Mouse (Mus musculus): Measurements from ENCODE around the gene Nfrkb. TPM values are rescaled to one million over a fixed set of nuclear protein-coding genes. Genes with fewer than 3 reads are reported as not detected.

Nfrkb gene
- 10 to 100 TPM; 16.8 to 41.2 (median 24.9) TPM for total RNA-seq (2022)

DNA sequence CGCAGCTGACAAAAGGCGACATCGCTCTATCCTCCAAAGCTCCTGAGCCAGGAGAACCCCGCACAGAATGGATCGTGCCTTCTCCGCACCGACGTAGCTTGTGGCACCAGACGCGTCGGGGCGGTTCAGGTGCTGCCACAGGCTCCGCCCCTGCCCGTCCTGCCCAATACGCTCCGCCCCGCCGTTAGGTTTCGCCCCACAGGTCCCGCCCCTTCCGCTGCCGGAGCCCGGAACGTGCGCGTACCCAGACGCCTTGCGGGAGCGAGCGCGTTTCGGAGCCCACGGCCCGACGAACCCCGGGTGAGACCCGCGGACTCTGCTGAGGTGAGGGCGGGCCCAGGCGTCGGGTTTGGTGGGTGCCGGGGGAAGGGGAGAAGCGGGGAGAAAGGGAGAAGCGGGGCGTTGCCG is at the start of gene Nfrkb:
Gene Nfrkb, plus strand, starts transcription at position 246 of the 408 bp plus-strand sequence.
- DNase-seq, result peak; percentile 92

DNA sequence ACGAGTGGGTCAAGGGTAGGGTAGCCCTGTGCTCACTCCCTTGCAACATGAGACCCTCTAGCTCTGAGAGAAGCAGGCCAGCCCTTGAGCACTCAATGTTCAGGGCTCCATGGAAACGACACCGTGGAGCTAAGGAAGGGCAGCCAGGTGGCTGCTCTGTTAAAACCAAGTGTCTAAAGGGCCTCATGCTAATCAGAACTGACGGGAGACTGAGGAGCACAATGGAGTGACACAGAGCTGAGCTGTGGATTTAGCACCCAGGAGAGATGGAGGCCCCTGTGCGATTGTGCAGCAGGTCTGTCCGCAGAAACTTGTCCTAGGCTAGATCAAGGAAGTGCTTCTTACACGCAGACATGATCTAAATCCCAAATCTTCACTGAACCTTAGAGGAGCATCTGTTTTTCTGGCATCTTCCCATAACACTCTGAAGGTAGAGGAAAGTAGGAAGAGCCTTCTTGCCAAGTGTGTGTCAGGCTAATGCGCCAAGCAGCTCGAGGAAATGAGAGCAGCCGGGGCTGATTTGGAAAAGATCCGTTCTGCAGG is 41.6 kb upstream of the Nfrkb start:
- no peak for DNase-seq

DNA sequence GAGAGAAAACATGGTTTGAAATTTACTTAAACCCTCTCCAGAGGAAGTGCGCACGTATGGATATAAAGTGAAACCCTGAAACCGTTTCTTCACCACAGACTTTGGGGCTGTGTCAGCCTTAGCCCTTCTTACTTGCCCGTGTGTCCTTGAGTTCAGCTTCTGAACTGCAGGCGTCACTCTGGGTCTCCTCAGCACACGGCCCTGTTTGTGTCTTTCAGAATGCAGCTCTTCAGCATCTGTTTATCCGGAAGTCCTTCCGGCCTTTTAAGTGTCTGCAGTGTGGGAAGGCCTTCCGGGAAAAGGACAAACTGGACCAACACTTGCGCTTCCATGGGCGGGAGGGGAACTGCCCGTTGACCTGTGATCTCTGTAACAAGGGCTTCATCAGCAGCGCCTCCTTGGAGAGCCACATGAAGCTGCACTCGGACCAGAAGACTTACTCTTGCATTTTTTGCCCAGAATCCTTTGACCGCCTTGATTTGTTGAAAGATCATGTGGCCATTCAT is 39.4 kb upstream of the Nfrkb start:
- DNase-seq, result no peak

DNA sequence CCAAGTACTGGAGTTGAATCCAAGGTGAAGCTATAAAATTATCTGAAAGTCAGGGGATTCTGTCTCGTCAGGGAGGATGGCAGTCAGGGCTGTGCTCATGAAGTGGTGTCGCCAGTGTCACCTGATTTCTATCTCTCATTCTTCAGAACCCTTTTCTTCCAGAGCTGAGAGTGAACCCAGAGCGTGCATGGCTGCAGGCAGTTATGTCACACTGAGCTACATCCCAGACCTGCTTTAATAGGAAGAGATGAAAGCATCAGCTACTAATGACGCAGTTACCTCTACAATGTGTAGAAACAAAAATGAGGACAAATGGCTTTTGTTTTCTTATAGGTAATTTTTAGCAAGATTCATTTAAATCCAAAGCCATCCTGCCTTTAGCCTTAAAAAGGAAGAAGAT is 37.5 kb upstream of the Nfrkb start:
- no peak for DNase-seq

GRCm38 (mm10) chr9:31348915-31349314 is 37.1 kb upstream of the Nfrkb start:
- peak; percentile 61 for DNase-seq

DNA sequence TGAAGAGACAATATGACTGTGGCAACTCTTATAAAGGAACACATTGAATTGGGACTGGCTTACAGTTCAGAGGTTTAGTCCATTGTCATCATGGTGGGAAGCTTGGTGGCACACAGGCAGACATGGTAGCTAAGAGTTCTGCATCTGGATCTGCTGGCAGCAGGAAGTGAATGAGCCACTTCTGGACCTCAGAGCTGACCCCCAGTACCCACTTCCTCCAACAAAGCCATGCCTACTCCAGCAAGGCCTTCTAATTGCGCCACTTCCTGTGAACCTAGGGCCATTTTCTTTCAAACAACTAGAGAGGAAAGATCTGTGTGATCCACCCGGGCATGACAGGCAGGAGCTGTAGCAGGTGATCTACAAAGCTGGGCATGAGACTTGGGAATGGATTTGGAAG is 33.3 kb upstream of the Nfrkb start:
- DNase-seq, result no peak

GRCm38 (mm10) chr9:31353518-31353917 is 32.5 kb upstream of the Nfrkb start:
- DNase-seq, result no peak

DNA sequence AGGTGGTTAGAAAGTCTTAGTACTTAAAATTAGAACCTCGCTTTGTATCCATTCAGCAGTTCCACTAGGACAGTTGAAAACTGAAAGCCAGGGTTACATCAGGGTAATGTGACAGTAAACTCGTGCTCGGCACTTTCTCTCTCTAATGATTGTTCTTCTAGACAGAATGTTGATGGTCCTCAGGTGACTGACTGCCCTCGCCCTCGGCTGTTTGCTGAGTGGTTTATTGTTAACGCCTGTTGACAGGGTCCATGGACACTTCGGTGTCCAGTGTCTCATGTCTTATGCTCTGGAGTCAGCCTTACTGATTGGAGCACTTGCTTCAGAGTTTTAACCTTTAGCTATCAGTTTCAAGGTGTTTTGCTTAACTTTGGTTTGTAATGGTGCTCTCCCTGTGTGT is 31.9 kb upstream of the Nfrkb start:
- DNase-seq, result no peak

GRCm38 (mm10) chr9:31363698-31364609 is 22.0 kb upstream of the Nfrkb start:
- no peak for DNase-seq

DNA sequence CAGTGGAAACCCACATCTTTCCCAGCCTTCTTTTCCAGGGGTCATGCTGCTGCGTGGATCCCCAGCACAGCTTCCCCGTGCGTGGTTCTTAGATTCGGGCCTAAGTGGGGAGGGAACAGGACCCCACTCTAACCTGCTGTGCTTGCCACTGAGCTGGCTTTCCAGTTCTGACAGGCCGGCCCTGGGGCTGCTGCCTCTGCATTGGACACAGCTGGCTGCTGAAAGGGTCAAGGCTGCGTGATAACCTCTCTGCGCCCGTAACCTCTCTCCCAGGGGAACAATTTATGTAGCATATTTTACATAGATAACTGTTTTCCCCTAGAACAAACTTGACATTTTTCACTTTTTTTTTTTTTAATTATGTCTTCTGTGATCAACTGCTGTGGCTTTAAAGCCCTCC is 20.9 kb upstream of the Nfrkb start:
- DNase-seq, result peak; percentile 23

GRCm38 (mm10) chr9:31371740-31372139 is 14.3 kb upstream of the Nfrkb start:
- DNase-seq, result no peak

- DNase-seq, result no peak
Observed at GRCm38 (mm10) chr9:31376661-31377060, 9.3 kb upstream of the Nfrkb start.

- no peak for DNase-seq
Observed at GRCm38 (mm10) chr9:31384786-31385499, 1.0 kb upstream of the Nfrkb start.

DNA sequence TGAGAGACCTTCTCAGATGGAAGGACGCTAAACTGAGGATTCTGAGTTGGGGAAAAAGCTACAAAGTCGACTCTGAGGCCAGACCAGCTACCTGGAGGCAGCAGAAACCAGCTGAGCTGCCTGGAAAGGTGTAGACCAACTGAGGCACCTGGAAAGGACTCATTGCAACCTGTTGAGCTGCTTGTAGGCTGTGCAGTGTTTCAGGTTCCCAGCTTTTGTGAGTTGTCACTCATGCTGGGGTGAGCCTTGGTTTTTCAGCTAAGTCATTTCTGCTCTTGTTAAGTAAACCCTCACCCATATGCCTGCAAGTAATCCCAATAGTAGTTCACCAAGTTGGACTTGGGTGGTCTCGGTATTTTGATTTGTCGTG is 507 bp upstream of the Nfrkb start:
- no peak for DNase-seq

- DNase-seq, result no peak
Observed at GRCm38 (mm10) chr9:31386368-31387180, 582 bp downstream of the Nfrkb start.

DNA sequence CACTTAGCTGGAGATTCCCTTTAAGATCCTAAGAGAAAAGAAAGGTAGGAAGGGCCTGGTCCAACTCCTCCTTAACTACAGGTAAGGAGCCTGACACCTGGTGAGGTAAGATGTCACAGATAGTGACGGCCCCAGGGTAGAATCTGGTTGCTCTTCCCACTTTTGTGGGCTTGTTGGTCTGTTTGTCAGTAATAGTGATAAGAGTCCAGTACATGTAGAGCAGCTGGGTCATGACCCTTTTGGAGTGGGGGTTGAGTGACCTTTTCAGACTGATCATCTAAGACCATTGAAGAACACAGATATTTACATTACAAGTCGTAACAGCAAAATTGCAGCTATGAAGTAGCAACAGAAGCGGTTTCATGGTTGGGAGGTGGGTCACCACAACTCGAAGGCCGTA is 1.2 kb downstream of the Nfrkb start:
- no peak for DNase-seq

GRCm38 (mm10) chr9:31400441-31400840 is 14.4 kb downstream of the Nfrkb start:
- DNase-seq, result no peak

DNA sequence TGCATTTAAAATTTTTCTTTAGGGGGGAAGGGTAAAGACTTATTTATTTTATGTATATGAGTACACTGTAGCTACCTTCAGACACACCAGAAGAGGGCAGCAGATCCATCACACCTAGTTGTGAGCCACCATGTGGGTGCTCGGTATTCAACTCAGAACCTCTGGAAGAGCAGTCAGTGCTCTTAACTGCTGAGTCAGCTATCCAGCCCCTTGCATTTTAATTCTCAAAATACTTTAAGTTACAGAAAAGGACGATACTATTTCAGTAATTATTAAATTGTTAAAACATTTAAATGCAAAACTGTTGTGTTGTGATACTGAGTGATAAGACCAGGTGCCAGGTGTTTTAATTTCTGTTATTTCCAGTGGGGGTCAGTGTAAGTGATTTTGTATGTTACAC is 18.3 kb downstream of the Nfrkb start:
- no peak for DNase-seq

DNA sequence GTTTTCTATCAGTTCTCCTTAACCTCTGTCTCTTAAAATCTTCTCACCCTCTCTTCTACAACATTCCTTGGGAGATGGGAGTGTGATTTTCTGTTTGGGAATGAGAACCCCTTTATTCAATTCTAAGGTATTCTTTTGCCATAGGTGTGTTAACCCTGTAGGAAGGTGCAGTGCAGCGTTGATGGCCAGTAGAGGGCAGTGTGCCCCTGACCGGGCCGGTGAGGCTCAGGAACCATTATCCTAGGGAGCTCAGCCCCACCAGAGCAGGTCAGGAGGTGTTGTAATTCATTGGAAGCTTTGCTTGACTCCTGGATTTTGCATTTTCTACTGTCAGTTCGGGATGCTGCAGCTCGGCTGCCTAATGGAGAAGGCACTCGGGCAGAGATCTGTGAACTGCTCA is 19.2 kb downstream of the Nfrkb start:
- no peak for DNase-seq

DNA sequence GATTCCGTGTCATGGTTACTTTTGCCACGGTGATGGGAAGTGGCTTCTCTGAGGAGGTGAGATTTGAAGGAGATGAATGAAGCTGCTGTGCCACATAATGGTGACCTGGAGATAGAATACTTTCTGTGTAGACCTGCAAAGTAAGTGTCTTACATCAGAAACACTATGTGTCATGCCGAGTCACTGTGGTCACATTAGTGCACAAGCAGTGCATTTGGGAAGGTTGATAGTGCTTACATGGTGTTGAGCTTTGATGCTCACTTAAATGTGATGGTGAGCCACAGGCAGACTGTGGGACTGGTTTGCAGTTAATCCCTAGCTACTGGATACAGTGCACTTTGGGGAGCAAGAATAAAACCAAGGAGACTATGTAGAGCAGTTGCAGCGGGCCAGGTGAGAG is 26.2 kb downstream of the Nfrkb start:
- DNase-seq, result no peak

- no peak for DNase-seq
Observed at GRCm38 (mm10) chr9:31418821-31419220, 32.8 kb downstream of the Nfrkb start.

DNA sequence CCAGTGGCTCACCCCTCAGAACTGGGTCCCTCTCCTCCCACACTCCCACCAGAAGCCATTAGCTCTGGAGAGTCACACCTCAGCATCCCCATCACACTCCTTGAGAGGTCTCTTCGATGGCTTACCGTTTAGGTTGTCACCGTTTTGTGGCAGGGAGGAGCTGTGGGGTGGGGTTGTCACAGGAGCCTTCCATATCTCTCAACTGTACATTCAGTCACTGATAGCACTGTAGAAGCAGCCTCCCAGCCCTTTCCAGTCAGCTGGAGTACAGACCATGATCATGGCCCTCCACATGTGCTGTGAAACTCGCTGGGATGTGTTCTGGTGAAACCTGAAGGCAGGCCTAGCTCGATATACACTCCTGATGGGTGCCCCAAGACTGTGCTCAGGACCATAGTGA is 36.2 kb downstream of the Nfrkb start:
- DNase-seq, result no peak

DNA sequence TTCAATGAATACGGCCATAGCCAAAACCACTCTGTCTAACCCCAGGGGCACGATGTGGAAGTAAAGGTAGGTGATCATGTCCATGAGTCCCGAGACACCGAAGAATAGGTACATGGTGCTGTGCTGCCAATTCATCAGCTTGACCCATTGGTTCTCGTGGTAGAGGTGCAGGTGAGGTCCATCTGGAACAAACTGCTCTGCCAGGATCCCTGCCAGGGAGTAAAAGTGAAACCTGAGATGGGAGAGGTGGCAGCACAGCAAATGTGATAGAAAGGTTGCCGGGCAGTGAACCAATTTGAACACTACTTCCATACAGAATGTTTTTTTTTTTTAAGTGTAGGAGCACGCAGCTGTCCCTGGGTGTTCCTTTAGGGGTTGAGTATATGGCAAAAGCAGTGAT is 43.0 kb downstream of the Nfrkb start:
- no peak for DNase-seq

All from adrenal gland, adult 8-10 months (tissue).